9 mouse cellular contexts compared by ENCODE assay signal in the genomic region with DNA sequence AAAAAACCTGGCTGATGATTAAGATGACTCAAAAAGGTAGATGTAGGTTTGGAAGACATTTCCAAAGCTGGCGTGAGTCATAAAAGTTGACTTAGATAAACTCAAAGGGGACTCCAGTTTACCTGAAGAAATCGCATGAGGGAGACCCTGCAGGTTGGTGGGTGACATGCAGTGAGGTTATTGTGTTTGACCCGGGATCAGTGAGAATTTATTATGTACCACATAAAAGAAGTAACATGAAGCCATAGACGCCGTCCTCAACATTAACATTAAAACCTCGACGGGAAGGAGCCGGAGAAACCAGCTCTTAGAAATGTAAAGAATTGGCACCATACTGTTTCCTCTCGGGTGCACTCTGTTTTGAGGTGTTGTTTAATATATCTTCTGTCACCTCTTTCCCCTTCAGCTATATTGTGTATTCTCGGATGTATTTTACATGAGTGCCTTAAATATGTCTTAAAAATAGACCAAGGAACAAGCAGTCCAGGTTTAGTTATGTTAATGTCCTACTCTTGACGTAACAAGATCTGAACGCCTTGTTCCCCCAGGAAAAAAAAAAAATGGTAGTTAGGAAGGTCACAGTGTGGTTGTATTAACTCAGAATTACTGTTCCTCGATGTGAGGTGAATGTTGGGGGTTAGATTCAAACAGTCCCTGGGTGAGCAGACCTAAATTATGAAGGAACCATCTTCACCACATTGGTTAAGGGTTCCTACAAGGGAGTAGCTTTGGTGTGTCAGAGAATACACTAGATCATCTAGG. TPM values are rescaled to one million over a fixed set of nuclear protein-coding genes. Genes with fewer than 3 reads are reported as not detected.
DNase-seq lines count a peak whose midpoint lies in the region; ATAC-seq lines count a peak whose summit lies in the region.
"Had no signal": no experiment of that assay in that cellular context is flagged by ENCODE, and none has a peak within 500 bp of the region (broad histone marks: within the 10 kb centered on the region; RNA-seq: fewer than 3 reads in every experiment).

No protein-coding gene starts in this region.

- WGBS in intestine, embryonic 15.5 days, result 15% methylated on average over 13 of the region's 13 CpGs
- WGBS in neural tube, embryonic 13.5 days, result 17% methylated on average over 13 of the region's 13 CpGs

- H3K27me3 ChIP-seq in megakaryocyte, embryonic 14.5 days (replicated peaks), result peaks cover 13% of the 10 kb centered on the region
- no peaks in the 10 kb centered on the region for H3K27me3 ChIP-seq in intestine, embryonic 15.5 days (replicated peaks)
- no peaks in the 10 kb centered on the region for H3K27me3 ChIP-seq in neural tube, embryonic 13.5 days

- peak overlapping the region; percentile 98 for H3K4me3 ChIP-seq in megakaryocyte, embryonic 14.5 days (replicated peaks)
- H3K4me3 ChIP-seq in intestine, embryonic 15.5 days (replicated peaks), result peak overlapping the region; percentile 92
- peak overlapping the region; percentile 76 for H3K4me3 ChIP-seq in neural tube, embryonic 13.5 days

- peak overlapping the region; percentile 57 for H3K4me2 ChIP-seq in intestine, embryonic 15.5 days (replicated peaks)
- H3K4me2 ChIP-seq in neural tube, embryonic 13.5 days, result peak overlapping the region; percentile 76

- DNase-seq in adrenal gland, adult (ENCODE audit: inconsistent age in 2 of 2, low spot score in 1 of 2), result peak; percentile 27 to 74
- no peak for DNase-seq in adrenal gland, adult 18-20 months (ENCODE audit: low spot score in 2 of 2)
- no peak for DNase-seq in gastrocnemius, postnatal 4 days (ENCODE audit: low spot score in 2 of 2)
- DNase-seq in layer of hippocampus, postnatal 36 days, result no peak

- no peaks in the 10 kb centered on the region for H3K9me3 ChIP-seq in megakaryocyte, embryonic 14.5 days
- no peaks in the 10 kb centered on the region for H3K9me3 ChIP-seq in intestine, embryonic 15.5 days
- H3K9me3 ChIP-seq in neural tube, embryonic 13.5 days, result no peaks in the 10 kb centered on the region

- no peaks in the 10 kb centered on the region for H3K36me3 ChIP-seq in megakaryocyte, embryonic 14.5 days (replicated peaks; ENCODE audit: low read length)
- no peaks in the 10 kb centered on the region for H3K36me3 ChIP-seq in intestine, embryonic 15.5 days
- H3K36me3 ChIP-seq in neural tube, embryonic 13.5 days, result no peaks in the 10 kb centered on the region

- H3K27ac ChIP-seq in intestine, embryonic 15.5 days, result peak overlapping the region; percentile 94
- peak overlapping the region; percentile 96 for H3K27ac ChIP-seq in neural tube, embryonic 13.5 days (replicated peaks)

- peak overlapping the region; percentile 98 for H3K9ac ChIP-seq in intestine, embryonic 15.5 days
- peak overlapping the region; percentile 89 for H3K9ac ChIP-seq in neural tube, embryonic 13.5 days

- ATAC-seq in megakaryocyte, adult 5-6 weeks (ENCODE audit: poor library complexity, severe bottlenecking), result no peak
- ATAC-seq in intestine, embryonic 15.5 days, result no peak
- no peak for ATAC-seq in neural tube, embryonic 13.5 days (ENCODE audit: low read depth)

- peaks cover 15% of the 10 kb centered on the region for H3K4me1 ChIP-seq in megakaryocyte, embryonic 14.5 days
- H3K4me1 ChIP-seq in intestine, embryonic 15.5 days (replicated peaks), result peaks cover 4% of the 10 kb centered on the region
- peaks cover 13% of the 10 kb centered on the region; the same call in 1 of the 2 replicates for H3K4me1 ChIP-seq in neural tube, embryonic 13.5 days (replicated peaks)

RNA-seq across cellular contexts. Expression of a gene that starts 1.1 kb away (rescaled TPM):
- 10 to 100 TPM; 24.8 to 28.2 TPM for total RNA-seq in adrenal gland, adult 18-20 months (2021)
- polyA plus RNA-seq in megakaryocyte, embryonic 14.5 days (2012; ENCODE audit: insufficient read depth, low replicate concordance), result not detected in 2 replicates
- 4.8 and 6.0 TPM in 2 replicates for total RNA-seq in megakaryocyte, adult 5-6 weeks (2015)
- 5.6 and 8.4 TPM in 2 replicates for total RNA-seq in megakaryocyte, adult 5-6 weeks (2017)
- polyA plus RNA-seq in intestine, embryonic 15.5 days (2015; fragmentation: Nextera tagmentation; extraction: Ambion mirVana), result 12.1 and 12.4 TPM in 2 replicates
- 6.4 and 7.0 TPM in 2 replicates for polyA plus RNA-seq in neural tube, embryonic 13.5 days (2015; fragmentation: Nextera tagmentation; extraction: Ambion mirVana)
- 10 to 100 TPM in 1 of 2 experiments, 1 to 10 TPM in 1; 9.2 to 11.8 TPM for total RNA-seq in gastrocnemius, postnatal 4 days (2021)
- total RNA-seq in layer of hippocampus, postnatal 36 days (2021), result 10 to 100 TPM; 25.3 to 27.5 TPM

RNA-seq across cellular contexts. Expression of a gene that starts 49.5 kb away (rescaled TPM):
- under 1 TPM in 1 of 2 experiments, not detected in 1; 0.42 TPM for total RNA-seq in adrenal gland, adult 18-20 months (2021)
- polyA plus RNA-seq in megakaryocyte, embryonic 14.5 days (2012; ENCODE audit: insufficient read depth, low replicate concordance), result not detected in 2 replicates
- not detected in 2 replicates for total RNA-seq in megakaryocyte, adult 5-6 weeks (2015)
- not detected in 2 replicates for total RNA-seq in megakaryocyte, adult 5-6 weeks (2017)
- polyA plus RNA-seq in intestine, embryonic 15.5 days (2015; fragmentation: Nextera tagmentation; extraction: Ambion mirVana), result 0.59 TPM in 1 of 2 replicates, not detected in the other
- 0.81 and 3.4 TPM in 2 replicates for polyA plus RNA-seq in neural tube, embryonic 13.5 days (2015; fragmentation: Nextera tagmentation; extraction: Ambion mirVana)
- 100 to 1,000 TPM; 445 to 535 TPM for total RNA-seq in gastrocnemius, postnatal 4 days (2021)
- under 1 TPM; 0.76 to 0.77 TPM for total RNA-seq in layer of hippocampus, postnatal 36 days (2021)
- polyA plus RNA-seq: large intestine, adult 2 months had no signal

Comparison
In these comparisons a context has a peak if more than half of its experiments do, and no peak if none do; other contexts are left out.
1. DNase-seq: peak in adrenal gland, adult (2 of 2); none in adrenal gland, adult 18-20 months (0 of 2), gastrocnemius, postnatal 4 days (0 of 2) and layer of hippocampus, postnatal 36 days (0 of 2).
2. RNA of a gene that starts 49.5 kb away (total RNA-seq): 445 to 535 TPM in gastrocnemius, postnatal 4 days; 0.76 to 0.77 TPM in layer of hippocampus, postnatal 36 days, 0.42 TPM in adrenal gland, adult 18-20 months and not detected in megakaryocyte, adult 5-6 weeks; every median in the first group is over 100 times any median in the second.
3. Peak in every context shown above with its lines, with median percentiles within 50 percentile points of each other: H3K4me3 ChIP-seq.